Mouse (Mus musculus) thymus, adult 18-20 months (tissue): ENCODE data around the gene Camta2.

Experiments
- DNase-seq, 2 experiments: peaks; one replicate each; pipeline ENCODE4 v3.0.0; 2022; ENCODE audit warnings: mixed read lengths in 2 of 2

Gene Camta2

GRCm38 (mm10) chr11:70689578-70689977 lies 1.7 kb upstream of the Camta2 start:
- DNase-seq, result no peak

DNA sequence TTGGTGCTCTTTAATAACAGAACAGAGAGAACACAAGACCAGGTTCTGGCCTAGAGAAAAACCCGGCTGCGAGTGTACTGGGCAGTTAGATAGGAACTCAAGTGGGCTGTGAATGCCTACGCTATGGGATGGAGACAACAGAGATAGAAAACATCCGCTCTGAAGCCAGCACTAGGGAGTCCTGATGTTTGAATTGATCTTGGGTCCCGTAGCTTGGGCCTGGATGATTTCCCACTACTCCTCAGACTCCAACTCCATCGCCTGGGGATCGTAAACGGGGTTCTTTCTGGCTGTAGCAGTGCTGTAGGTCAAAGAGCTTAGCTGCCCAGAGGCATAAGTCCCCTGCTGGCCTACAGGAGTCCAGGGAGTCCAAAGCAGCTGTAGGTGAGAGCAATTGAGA lies 467 bp upstream of the Camta2 start:
- no peak for DNase-seq

DNA sequence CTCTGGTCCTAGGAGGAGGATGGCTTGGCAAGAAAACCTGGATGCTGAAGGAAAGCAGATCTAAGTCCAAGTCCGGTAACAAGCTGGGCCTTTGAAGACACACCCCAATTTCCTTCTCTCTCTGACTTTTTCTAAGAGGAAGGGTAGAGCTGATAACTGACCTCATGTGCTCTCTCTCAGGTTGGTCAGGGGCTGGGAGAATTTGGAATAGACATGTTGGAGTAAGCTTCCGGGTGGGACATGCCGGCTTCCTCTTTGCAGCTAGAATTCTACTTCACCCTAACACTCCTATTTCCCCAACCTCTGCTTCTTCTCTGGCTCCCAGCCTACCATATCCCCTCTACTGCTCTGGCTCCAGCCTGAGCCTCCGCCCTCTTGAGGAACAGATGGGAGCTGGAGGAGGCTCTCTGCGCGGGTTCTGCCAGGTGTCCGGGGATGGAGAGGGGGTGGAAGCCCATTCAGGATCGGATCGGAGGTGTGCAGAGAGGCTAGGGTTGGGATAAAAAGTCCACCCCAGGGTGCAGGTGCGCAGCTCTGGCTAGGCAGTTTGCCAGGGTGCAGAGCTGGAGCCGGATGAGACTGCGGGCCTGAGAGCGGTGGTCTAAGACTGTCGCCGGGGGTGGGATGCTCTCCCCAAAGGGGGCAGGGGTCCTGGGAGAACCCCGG lies 871 bp downstream of the Camta2 start:
- no peak for DNase-seq

- no peak for DNase-seq
Measured at GRCm38 (mm10) chr11:70683640-70684039, 4.3 kb downstream of the Camta2 start.

- no peak for DNase-seq
Measured at GRCm38 (mm10) chr11:70681897-70682581, 5.9 kb downstream of the Camta2 start.

GRCm38 (mm10) chr11:70681170-70681569 lies 6.7 kb downstream of the Camta2 start:
- DNase-seq, result no peak

DNA sequence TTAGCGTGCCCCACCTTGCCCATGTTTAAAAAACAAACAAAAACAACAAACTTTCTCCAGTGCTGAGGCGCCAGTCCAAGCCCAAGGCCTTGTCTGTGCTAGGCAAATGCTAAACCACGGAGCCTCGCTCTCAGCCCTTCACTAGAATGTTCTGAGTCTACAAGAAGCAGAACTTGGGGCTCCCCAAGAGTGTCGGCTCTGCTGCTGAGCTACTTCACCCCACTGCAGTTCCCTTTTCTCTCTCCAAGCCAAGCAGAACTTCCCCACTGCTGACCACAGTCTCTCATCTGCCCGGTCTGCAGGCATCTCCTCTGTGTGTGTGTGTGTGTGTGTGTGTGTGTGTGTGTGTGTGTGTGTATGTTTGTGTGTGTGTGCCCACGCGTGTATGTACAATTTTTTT lies 8.0 kb downstream of the Camta2 start:
- DNase-seq, result no peak

GRCm38 (mm10) chr11:70679361-70679760 lies 8.5 kb downstream of the Camta2 start:
- DNase-seq, result no peak

GRCm38 (mm10) chr11:70678576-70678975 lies 9.3 kb downstream of the Camta2 start:
- no peak for DNase-seq

DNA sequence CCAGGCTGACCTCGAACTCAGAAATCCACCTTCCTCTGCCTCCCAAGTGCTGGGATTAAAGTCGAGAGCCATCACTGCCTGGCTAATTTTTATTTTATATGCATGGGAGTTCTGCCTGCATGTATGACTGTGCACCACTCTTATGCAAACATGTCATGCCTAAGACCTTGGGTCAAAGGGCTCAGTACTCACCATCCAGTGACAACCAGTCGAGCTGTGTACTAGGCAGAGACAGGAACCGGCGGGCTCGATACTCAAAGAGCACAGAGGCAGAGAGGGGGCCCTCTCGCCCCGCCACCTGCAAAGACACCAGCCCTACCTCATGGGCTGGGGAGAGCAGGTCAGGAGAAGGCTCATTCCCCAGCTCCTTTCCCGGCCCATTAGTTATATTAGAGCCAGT lies 9.8 kb downstream of the Camta2 start:
- DNase-seq, result no peak

- no peak for DNase-seq
Measured at GRCm38 (mm10) chr11:70674501-70674900, 13.4 kb downstream of the Camta2 start.

- DNase-seq, result no peak
Measured at GRCm38 (mm10) chr11:70674014-70674413, 13.9 kb downstream of the Camta2 start.

DNA sequence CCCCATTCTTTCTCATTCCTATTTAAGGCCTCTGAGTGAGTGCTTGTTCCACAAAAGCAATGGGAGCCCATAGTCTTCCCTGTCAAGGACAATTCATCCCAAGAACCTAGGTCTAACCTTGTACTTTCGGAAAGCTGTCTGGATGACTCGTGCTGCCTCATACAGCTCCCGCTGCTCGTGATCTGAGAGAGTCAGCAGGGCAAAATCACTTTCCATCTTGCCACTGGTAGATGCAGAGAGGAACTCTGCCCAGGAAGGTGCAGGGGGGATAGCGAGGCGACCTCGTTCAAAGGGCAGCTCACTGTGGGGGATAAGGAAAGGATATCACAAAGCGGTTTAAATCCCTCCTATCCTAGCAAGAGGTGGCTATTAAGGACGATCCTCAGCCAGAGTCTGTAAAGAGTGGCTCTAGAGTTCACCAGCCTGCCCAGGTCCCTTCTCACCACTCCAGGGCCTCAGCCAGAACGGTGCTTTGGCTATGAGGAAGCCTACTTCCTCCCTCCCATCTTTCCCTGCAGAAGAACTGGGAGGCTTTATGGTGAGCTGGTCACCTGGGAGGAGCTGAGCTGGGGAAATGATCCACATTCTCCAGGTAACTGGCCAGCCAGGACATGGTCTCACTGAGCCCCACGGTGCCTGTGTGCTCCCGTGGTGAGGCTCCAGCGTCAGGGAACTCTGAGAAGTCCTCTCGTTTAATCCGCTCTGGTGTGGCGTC lies 16.4 kb downstream of the Camta2 start:
- DNase-seq, result no peak

GRCm38 (mm10) chr11:70670483-70670882 lies 17.4 kb downstream of the Camta2 start:
- DNase-seq, result no peak

DNA sequence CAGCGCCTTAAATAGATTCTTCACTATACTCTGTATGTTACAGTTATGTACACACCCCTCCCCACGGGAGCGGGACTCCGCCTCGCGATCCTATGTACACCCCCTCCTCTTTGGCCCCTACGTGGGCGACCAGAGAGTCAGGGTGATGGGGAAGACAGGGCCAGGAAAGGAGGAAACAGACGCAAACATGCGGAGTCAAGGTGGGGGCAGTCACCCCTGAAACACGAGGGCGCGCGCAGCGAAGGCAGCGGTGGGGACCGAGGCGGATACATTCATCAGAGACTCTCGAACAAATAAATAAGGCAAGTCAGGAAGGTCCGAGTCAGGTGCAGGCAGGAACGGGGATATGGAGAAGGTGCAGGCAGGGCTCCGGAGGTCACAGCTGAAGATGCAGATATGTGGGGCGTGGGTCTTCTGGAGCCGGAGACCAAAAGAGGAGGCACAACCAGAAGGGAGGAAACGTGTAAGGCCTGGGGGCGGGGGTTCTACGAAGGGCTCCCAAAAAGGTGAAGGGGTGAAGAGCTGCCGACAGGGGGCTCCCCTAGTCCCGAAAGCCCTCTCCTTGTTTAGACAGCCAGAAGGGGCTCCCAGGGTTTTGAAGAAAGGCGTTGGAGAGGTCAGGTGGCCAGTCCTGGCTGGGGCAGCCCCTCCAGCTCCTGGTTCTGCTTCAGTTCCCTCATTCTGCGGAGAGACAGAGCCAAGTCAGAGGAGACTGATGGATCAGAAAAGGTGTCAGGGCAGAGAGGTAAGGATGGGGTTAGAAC lies 18.1 kb downstream of the Camta2 start:
- peak; percentile 84 to 91 for DNase-seq

- peak; percentile 94 to 98 for DNase-seq
Measured at GRCm38 (mm10) chr11:70668771-70669505, 19.0 kb downstream of the Camta2 start, which contains the start of gene Spag7. Spag7 (minus strand) TSS chr11:70669416.

DNA sequence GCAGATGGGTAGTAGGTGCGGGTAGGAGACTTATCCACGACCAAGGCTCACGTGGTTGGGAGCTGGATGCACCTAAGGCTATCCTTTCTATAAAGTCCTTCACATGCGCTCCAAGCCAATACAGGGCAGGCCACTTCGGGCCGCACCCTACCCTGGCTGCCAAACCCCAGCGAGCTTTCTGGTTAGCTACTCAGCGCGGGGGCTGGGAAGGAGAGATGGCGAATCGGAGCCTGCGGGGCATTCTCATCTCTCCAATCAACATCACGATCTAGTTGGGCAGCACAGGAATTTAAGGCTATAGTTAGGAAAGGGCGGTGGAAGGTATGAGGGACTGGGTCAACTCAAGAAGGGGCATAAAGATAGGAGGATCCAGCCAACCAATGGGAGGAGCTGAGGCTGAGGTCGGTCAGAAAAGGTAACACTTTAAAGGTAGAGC lies 19.6 kb downstream of the Camta2 start:
- DNase-seq, result no peak

DNA sequence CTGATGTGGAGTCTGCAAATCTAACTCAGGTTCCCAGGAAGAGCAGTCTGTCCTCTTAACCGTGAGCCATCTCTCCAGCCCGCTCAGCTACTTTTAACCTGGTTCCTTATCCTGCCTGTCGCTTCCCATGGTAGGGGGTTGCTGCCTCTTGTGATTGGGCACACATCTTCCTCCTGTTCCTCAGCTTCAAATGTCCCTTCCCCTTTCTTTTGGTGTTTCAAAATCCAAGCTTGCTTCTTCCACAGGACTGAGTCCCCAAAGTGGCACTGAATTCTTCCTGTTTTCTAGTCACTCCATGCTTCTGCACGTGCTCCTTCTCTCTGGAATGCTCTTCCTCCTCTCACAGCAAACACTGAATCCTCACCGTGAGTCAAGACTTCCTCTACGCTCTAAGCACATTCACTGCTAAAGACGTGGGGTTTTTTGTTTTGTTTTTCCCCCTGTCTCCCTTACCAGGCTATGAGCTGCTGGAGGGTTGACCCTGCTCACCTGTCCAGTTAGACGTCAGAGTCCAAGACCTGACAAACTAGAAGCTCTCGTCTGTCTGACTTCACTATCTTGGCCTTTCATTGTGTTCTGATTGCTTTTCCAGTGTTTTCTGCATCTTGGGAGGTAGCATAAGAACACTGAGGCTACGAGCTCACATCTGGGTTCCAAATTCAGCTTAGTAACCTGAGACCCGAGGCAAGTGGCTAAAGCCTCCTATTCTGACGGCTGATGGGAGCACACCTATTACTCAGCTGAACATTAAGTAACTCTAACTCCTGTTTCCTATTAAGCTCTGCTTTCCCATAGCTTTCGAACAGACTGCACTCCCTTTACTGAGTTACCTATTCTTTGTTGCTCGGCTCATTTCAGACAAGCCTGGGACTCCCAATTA lies 20.4 kb downstream of the Camta2 start:
- DNase-seq, result no peak

DNA sequence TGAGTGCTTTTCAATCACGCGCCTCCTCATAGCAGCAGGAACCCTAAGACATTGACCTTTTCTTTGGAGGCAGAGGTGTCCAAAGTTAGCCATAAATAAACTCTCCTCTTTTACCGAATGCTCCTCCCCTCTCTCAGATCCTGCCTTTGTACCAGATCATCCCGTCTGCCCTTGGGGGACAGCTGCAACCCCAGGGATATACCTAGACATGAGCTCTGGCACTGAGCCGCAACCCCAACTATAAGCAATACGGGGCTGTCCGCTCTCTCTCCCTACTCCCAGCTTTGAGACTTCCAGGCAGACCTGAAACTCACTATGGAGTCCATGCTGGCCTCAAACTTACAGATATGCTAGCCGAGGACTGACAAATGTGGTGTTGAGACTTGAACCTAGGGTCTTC lies 21.2 kb downstream of the Camta2 start:
- DNase-seq, result no peak

DNA sequence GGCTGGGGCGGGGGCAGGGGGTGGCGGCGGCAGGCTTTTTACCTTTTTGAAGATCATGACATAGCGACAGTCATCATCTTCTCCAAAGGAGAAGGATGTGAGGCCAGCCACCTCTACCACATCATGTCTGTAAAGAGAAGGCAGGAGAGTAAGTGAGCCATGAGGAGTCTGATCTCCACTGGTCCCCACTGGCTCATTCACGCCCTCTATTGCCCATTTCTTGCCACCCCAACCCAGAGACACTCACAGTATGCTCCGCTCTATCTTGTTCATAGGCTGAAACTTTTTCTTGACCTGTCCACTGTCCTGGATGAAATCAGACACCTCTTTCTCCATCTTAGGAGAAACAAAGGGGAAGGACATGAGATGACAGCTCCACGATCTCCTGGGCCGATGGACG lies 23.2 kb downstream of the Camta2 start:
- no peak for DNase-seq

- DNase-seq, result no peak
Measured at GRCm38 (mm10) chr11:70663957-70664356, 23.9 kb downstream of the Camta2 start.
